Mouse (Mus musculus) G1E (cell line): ENCODE data around the gene Il16.

Source experiments
- CTCF ChIP-seq: IDR thresholded peaks from 2 replicates; pipeline ENCODE4 v1.5.1; 2012; ENCODE audit warnings: low read depth, low read length, inconsistent platforms, mixed read lengths
- GATA1 ChIP-seq: IDR thresholded peaks from 2 replicates; pipeline ENCODE4 v1.6.1; 2012; ENCODE audit warnings: borderline replicate concordance, low read length, inconsistent platforms, mixed read lengths
- GATA2 ChIP-seq: IDR thresholded peaks from 2 replicates; pipeline ENCODE4 v1.6.1; 2012; ENCODE audit warnings: low read depth, low read length, inconsistent platforms, borderline replicate concordance
- POLR2AphosphoS5 ChIP-seq: IDR thresholded peaks from 2 replicates; pipeline ENCODE4 v1.6.1; 2012; ENCODE audit warnings: low read depth, low read length, inconsistent platforms; ENCODE audit not compliant: insufficient replicate concordance
- TAL1 ChIP-seq: conservative IDR thresholded peaks from 2 replicates; pipeline ENCODE4 v1.6.1; 2012; ENCODE audit warnings: low read depth, low read length, inconsistent platforms, mixed read lengths

GRCm38 (mm10) chr7:83640581-83640980 is 104.9 kb downstream of the Il16 start:
- TF ChIP-seq CTCF = no peak
- no peak for TF ChIP-seq POLR2AphosphoS5
- TF ChIP-seq GATA1 = no peak
- TF ChIP-seq TAL1 = no peak
- no peak for TF ChIP-seq GATA2
